Mouse (Mus musculus) neural tube, embryonic 11.5 days (tissue): ENCODE measurements around the gene Gcg. TPM values are rescaled to one million over a fixed set of nuclear protein-coding genes. Genes with fewer than 3 reads are reported as not detected.

Source experiments
- ATAC-seq: fragments of 200-750 bp; cut with Nextera tagmentation; 2 replicates; pipeline ENCODE4 v1.8.0; 2017; ENCODE audit warnings: moderate number of reproducible peaks, mild to moderate bottlenecking, moderate TSS enrichment, moderate library complexity; ENCODE audit not compliant: insufficient read depth, low FRiP score, low TSS enrichment
- DNase-seq: peaks from one replicate; pipeline ENCODE4 v3.0.0-alpha.2; 2015; ENCODE audit warnings: low spot score
- H3K27ac ChIP-seq: fragments of 300-500 bp; sonication (generic); 2 replicates; pipeline ENCODE4 v1.5.1; 2014; ENCODE audit warnings: low read depth, mild to moderate bottlenecking, low read length
- H3K27me3 ChIP-seq: fragments of 300-500 bp; sonication (generic); 2 replicates; pipeline ENCODE4 v1.6.1; 2014; ENCODE audit warnings: mild to moderate bottlenecking, low read length, mixed read lengths; ENCODE audit not compliant: control insufficient read depth, insufficient read depth
- H3K36me3 ChIP-seq: fragments of 300-500 bp; sonication (generic); 2 replicates; pipeline ENCODE4 v1.6.1; 2014; ENCODE audit warnings: mild to moderate bottlenecking, low read length, moderate library complexity, mixed read lengths; ENCODE audit not compliant: control insufficient read depth, insufficient read depth
- H3K4me1 ChIP-seq: fragments of 300-500 bp; sonication (generic); 2 replicates; pipeline ENCODE4 v1.6.1; 2014; ENCODE audit warnings: low read length, mixed read lengths; ENCODE audit not compliant: control insufficient read depth, insufficient read depth
- H3K4me2 ChIP-seq: fragments of 300-500 bp; sonication (generic); 2 replicates; pipeline ENCODE4 v1.6.1; 2014; ENCODE audit warnings: low read depth, mild to moderate bottlenecking, moderate library complexity
- H3K4me3 ChIP-seq: fragments of 300-500 bp; sonication (generic); 2 replicates; pipeline ENCODE4 v1.5.1; 2014; ENCODE audit warnings: low read depth, low read length
- H3K9ac ChIP-seq: fragments of 300-500 bp; sonication (generic); 2 replicates; pipeline ENCODE4 v1.6.1; 2014; ENCODE audit warnings: mild to moderate bottlenecking, low read length
- H3K9me3 ChIP-seq: fragments of 300-500 bp; sonication (generic); 2 replicates; pipeline ENCODE4 v1.6.1; 2016; ENCODE audit warnings: low read length; ENCODE audit not compliant: control insufficient read depth
- WGBS: fragments of 180-500 bp; shearing (Covaris S2); extraction: QIAGEN DNeasy Blood & Tissue Kit; methylation state at CpG from one replicate; pipeline ENCODE4 v1.1.7; 2014; 5-methylcytosine and 5-hydroxymethylcytosine counted together
- polyA plus RNA-seq: library from polyadenylated mRNA; unstranded; fragments of >200 nt; fragmentation: Nextera tagmentation; extraction: Ambion mirVana; gene quantifications from 2 replicates; pipeline ENCODE4 v1.2.1, GENCODE M21; 2014

Gcg gene
- polyA plus RNA-seq, 1 experiment from 2014 or later: 0.21 TPM

- Histone ChIP-seq H3K4me2 (no peak overlapping the region), H3K4me3 (no peak overlapping the region), H3K4me1 (no peaks in the 10 kb centered on the region), H3K36me3 (no peaks in the 10 kb centered on the region), H3K9ac (no peak overlapping the region), H3K27me3 (no peaks in the 10 kb centered on the region), H3K9me3 (no peaks in the 10 kb centered on the region), H3K27ac (no peak overlapping the region)
- ATAC-seq: no peak
- 79% methylated on average over 6 of the region's 6 CpGs for WGBS
- no peak for DNase-seq
These were observed 29.4 kb downstream of the Gcg start for GRCm38 (mm10) chr2:62454033-62454432.

DNA sequence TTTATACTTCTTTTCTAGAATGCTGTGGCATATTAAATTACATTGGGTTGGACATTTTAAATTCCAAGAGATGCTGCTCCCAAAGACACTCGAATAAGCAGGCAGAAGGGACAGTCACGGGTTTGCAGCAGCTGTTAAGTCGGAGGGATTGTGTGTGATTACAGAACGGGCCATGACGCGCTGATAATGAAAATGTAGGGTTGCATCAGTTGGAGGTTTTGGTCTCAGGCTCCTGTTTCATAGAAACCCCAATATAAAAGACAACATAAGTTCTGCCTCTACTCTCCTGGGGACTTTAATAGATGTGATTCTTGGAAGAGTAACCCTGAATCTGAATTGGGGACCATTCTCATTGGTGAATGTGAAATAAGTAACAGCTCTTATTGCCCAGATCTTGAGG lies 33.1 kb downstream of the Gcg start:
- Histone ChIP-seq H3K4me2 (no peak overlapping the region), H3K27me3 (no peaks in the 10 kb centered on the region), H3K4me1 (no peaks in the 10 kb centered on the region), H3K9me3 (no peaks in the 10 kb centered on the region), H3K9ac (no peak overlapping the region), H3K27ac (no peak overlapping the region), H3K36me3 (no peaks in the 10 kb centered on the region), H3K4me3 (no peak overlapping the region)
- 90% methylated on average over 6 of the region's 6 CpGs for WGBS
- DNase-seq: no peak
- no peak for ATAC-seq

GRCm38 (mm10) chr2:62449692-62450346 lies 33.6 kb downstream of the Gcg start:
- Histone ChIP-seq H3K27ac (no peak overlapping the region), H3K4me3 (no peak overlapping the region), H3K4me2 (no peak overlapping the region), H3K9ac (no peak overlapping the region), H3K4me1 (no peaks in the 10 kb centered on the region), H3K9me3 (no peaks in the 10 kb centered on the region), H3K36me3 (no peaks in the 10 kb centered on the region), H3K27me3 (no peaks in the 10 kb centered on the region)
- no peak for DNase-seq
- no peak for ATAC-seq
- WGBS: 92% methylated on average over 5 of the region's 5 CpGs

- WGBS: 73% methylated on average over 13 of the region's 13 CpGs
- Histone ChIP-seq H3K27me3 (no peaks in the 10 kb centered on the region), H3K27ac (no peak overlapping the region), H3K4me3 (no peak overlapping the region), H3K4me1 (no peaks in the 10 kb centered on the region), H3K36me3 (no peaks in the 10 kb centered on the region), H3K9me3 (no peaks in the 10 kb centered on the region), H3K9ac (no peak overlapping the region), H3K4me2 (no peak overlapping the region)
- no peak for DNase-seq
- no peak for ATAC-seq
These were observed 42.5 kb downstream of the Gcg start for GRCm38 (mm10) chr2:62440802-62441544.

- Histone ChIP-seq H3K4me2 (no peak overlapping the region), H3K9ac (no peak overlapping the region), H3K4me3 (no peak overlapping the region), H3K9me3 (no peaks in the 10 kb centered on the region), H3K27me3 (no peaks in the 10 kb centered on the region), H3K36me3 (no peaks in the 10 kb centered on the region), H3K4me1 (no peaks in the 10 kb centered on the region), H3K27ac (no peak overlapping the region)
- DNase-seq (no peak), ATAC-seq (no peak)
- WGBS: 88% methylated on average over 4 of the region's 4 CpGs
These were observed 43.4 kb downstream of the Gcg start for GRCm38 (mm10) chr2:62440083-62440482.

- DNase-seq: no peak
- no peak overlapping the region for H3K4me2 ChIP-seq
- H3K27ac ChIP-seq: no peak overlapping the region
- no peak overlapping the region for H3K4me3 ChIP-seq
- 89% methylated on average over 8 of the region's 8 CpGs for WGBS
- no peaks in the 10 kb centered on the region for H3K27me3 ChIP-seq
- H3K36me3 ChIP-seq: no peaks in the 10 kb centered on the region
- no peaks in the 10 kb centered on the region for H3K4me1 ChIP-seq
- no peak for ATAC-seq
- H3K9me3 ChIP-seq: no peaks in the 10 kb centered on the region
- H3K9ac ChIP-seq: no peak overlapping the region
These were observed 52.1 kb downstream of the Gcg start for GRCm38 (mm10) chr2:62431245-62431795.

GRCm38 (mm10) chr2:62425941-62426340 lies 57.5 kb downstream of the Gcg start:
- H3K27ac ChIP-seq: no peak overlapping the region
- DNase-seq (no peak), ATAC-seq (no peak)
- no peaks in the 10 kb centered on the region for H3K4me1 ChIP-seq
- H3K4me3 ChIP-seq: no peak overlapping the region
- no peaks in the 10 kb centered on the region for H3K36me3 ChIP-seq
- no peaks in the 10 kb centered on the region for H3K27me3 ChIP-seq
- H3K9me3 ChIP-seq: no peaks in the 10 kb centered on the region
- H3K4me2 ChIP-seq: no peak overlapping the region
- no peak overlapping the region for H3K9ac ChIP-seq
- 90% methylated on average over 3 of the region's 3 CpGs for WGBS
